Mouse (Mus musculus) intestine, postnatal 0 days (tissue): ENCODE measurements at regions not wholly inside any gene's neighbourhood (a gene's known extent, or its start where the extent isn't known, plus 50 kb on each side); places are given as distances from the start of the nearest gene placed in this dataset. TPM values are rescaled to one million over a fixed set of nuclear protein-coding genes. Genes with fewer than 3 reads are reported as not detected.

Experiments
- ATAC-seq: fragments of 200-750 bp; cut with Nextera tagmentation; 2 replicates; pipeline ENCODE4 v1.8.0; 2017; ENCODE audit warnings: mild to moderate bottlenecking, moderate TSS enrichment, moderate library complexity
- H3K27ac ChIP-seq: fragments of 300-500 bp; sonication (generic); 2 replicates; pipeline ENCODE4 v1.5.1; 2014; ENCODE audit warnings: mild to moderate bottlenecking, low read depth, low read length, moderate library complexity
- H3K27me3 ChIP-seq: fragments of 300-500 bp; sonication (generic); replicated peaks from 2 replicates; pipeline ENCODE4 v1.6.1; 2014; ENCODE audit warnings: low read length, mixed read lengths; ENCODE audit not compliant: control insufficient read depth, insufficient read depth
- H3K36me3 ChIP-seq: fragments of 300-500 bp; sonication (generic); 2 replicates; pipeline ENCODE4 v1.6.1; 2014; ENCODE audit warnings: mild to moderate bottlenecking, moderate library complexity; ENCODE audit not compliant: control insufficient read depth, insufficient read depth
- H3K4me1 ChIP-seq: fragments of 300-500 bp; sonication (generic); replicated peaks from 2 replicates; pipeline ENCODE4 v1.6.1; 2014; ENCODE audit warnings: antibody characterized with exemption, low read length, mixed read lengths; ENCODE audit not compliant: control insufficient read depth, insufficient read depth
- H3K4me2 ChIP-seq: fragments of 300-500 bp; sonication (generic); replicated peaks from 2 replicates; pipeline ENCODE4 v1.6.1; 2014; ENCODE audit warnings: low read depth, mild to moderate bottlenecking, moderate library complexity
- H3K4me3 ChIP-seq: fragments of 300-500 bp; sonication (generic); 2 replicates; pipeline ENCODE4 v1.5.1; 2014; ENCODE audit warnings: low read depth, low read length
- H3K9ac ChIP-seq: fragments of 300-500 bp; sonication (generic); 2 replicates; pipeline ENCODE4 v1.6.1; 2014; ENCODE audit warnings: mild to moderate bottlenecking, low read depth, low read length
- H3K9me3 ChIP-seq: fragments of 300-500 bp; sonication (generic); 2 replicates; pipeline ENCODE4 v1.6.1; 2016; ENCODE audit warnings: mixed run types; ENCODE audit not compliant: control insufficient read depth
- CTCF ChIP-seq: sonication (generic); IDR thresholded peaks from 2 replicates; pipeline ENCODE4 v1.5.1; 2016; ENCODE audit warnings: low read depth, mild to moderate bottlenecking, control low read depth, antibody characterized with exemption, moderate library complexity
- WGBS: fragments of 180-500 bp; shearing (Covaris S2); extraction: QIAGEN DNeasy Blood & Tissue Kit; methylation state at CpG from one replicate; pipeline ENCODE4 v1.1.7; 2014; 5-methylcytosine and 5-hydroxymethylcytosine counted together
- microRNA counts: library from miRNA; unstranded; fragments of <30 nt; microRNA quantifications from one replicate; lab custom pipeline; 2016
- microRNA-seq: library from miRNA; unstranded; fragments of <30 nt; microRNA quantifications from one replicate; pipeline ENCODE4, GENCODE M21; 2016

DNA sequence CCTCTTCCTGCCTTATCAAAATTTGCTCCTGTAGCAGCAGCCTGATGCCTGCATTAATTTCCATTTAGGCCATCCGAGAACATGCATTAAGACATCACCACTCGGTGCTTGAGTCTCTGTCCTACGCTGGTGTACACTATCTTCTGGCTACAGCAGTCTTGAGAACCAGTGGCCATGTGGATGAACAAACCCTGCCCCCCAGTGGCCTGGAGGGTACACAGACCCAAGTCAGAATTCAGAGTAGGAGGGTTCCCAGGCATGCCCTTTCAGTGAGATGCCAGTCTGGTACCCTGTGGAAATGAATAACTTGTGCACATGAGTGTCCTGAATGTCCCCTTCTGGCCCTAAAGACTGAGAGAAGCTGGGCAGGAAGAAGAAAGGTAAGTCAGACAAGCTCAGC, 50.4 kb upstream of the Gadl1 start:
- 79% methylated on average over 3 of the region's 3 CpGs for WGBS
- no peak overlapping the region for H3K4me3 ChIP-seq
- H3K36me3 ChIP-seq: no peaks in the 10 kb centered on the region
- peak; percentile 60 for TF ChIP-seq CTCF
- ATAC-seq: no peak
- no peak overlapping the region for H3K27ac ChIP-seq
- no peaks in the 10 kb centered on the region for H3K27me3 ChIP-seq
- no peaks in the 10 kb centered on the region for H3K4me1 ChIP-seq
- no peak overlapping the region for H3K4me2 ChIP-seq
- H3K9ac ChIP-seq: no peak overlapping the region
- H3K9me3 ChIP-seq: no peaks in the 10 kb centered on the region

MicroRNAs in the stretch of these regions (microRNA counts, 519-probe panel; counts per million panel counts)
- 2,359 counts per million, percentile 19 among the panel's probes with 10 or more counts for microRNA mmu-miR-467h+mmu-miR-669d+mmu-miR-669l (lab: Ali Mortazavi, UCI)

Small RNA genes lying in the stretch of these regions (microRNA-seq; reads per million reads assigned to microRNA genes)
- gene Gm22243 (not detected), gene Gm25510 (not detected), gene Gm26303 (not detected), gene Mir467h (not detected)
